Mouse (Mus musculus) embryonic fibroblast, embryonic 13.5 days (primary cell): ENCODE data around the gene Btf3.

Experiments
- CTCF ChIP-seq: IDR thresholded peaks from 2 replicates; pipeline ENCODE4 v1.5.1; 2011; ENCODE audit warnings: mild to moderate bottlenecking, control low read depth, low read length, moderate library complexity, borderline replicate concordance; ENCODE audit not compliant: insufficient read depth
- POLR2A ChIP-seq: IDR thresholded peaks from 2 replicates; pipeline ENCODE4 v1.6.1; 2011; ENCODE audit warnings: low read depth, mild to moderate bottlenecking, control low read depth, low read length, moderate library complexity

- TF ChIP-seq CTCF (no peak), POLR2A (peak; percentile 68; the same call in 1 of the 2 replicates)
Measured at GRCm38 (mm10) chr13:98316480-98317245, at the start of gene Btf3.
